ENCODE assay signal across 9 mouse cellular contexts in genomic region chr2:11173521-11173920, GRCm38 (mm10). TPM values are rescaled to one million over a fixed set of nuclear protein-coding genes. Genes with fewer than 3 reads are reported as not detected.
DNase-seq lines count a peak whose midpoint lies in the region; ATAC-seq and TF ChIP-seq lines count a peak whose summit lies in the region.
"Had no signal": no experiment of that assay in that cellular context is flagged by ENCODE, and none has a peak within 500 bp of the region (broad histone marks: within the 10 kb centered on the region; RNA-seq: fewer than 3 reads in every experiment).

No protein-coding gene starts in this region.

- no peak overlapping the region for H3K27ac ChIP-seq in kidney, embryonic 15.5 days
- no peak overlapping the region for H3K27ac ChIP-seq in embryonic facial prominence, embryonic 14.5 days (replicated peaks; ENCODE audit: low read depth, low read length)
- peak overlapping the region; percentile 33; the same call in 1 of the 2 replicates for H3K27ac ChIP-seq in hindbrain, postnatal 0 days
- H3K27ac ChIP-seq in neural tube, embryonic 14.5 days (ENCODE audit: low read depth, low read length): no peak overlapping the region; the same call in 1 of the 2 replicates

- no peak for ATAC-seq in kidney, embryonic 15.5 days (replicated peaks; ENCODE audit: low FRiP score)
- no peak for ATAC-seq in embryonic facial prominence, embryonic 14.5 days (ENCODE audit: low read depth)
- 0 out of 2 replicates have a peak, but pooled peaks have one; percentile 3 for ATAC-seq in hindbrain, postnatal 0 days
- ATAC-seq in neural tube, embryonic 14.5 days (ENCODE audit: low read depth): peak; percentile 29; the same call in 1 of the 2 replicates

- no peak for DNase-seq in kidney, adult 11 months
- DNase-seq in embryonic facial prominence, embryonic 14.5 days (ENCODE audit: low spot score): no peak
- DNase-seq in hindbrain, postnatal 0 days (ENCODE audit: low spot score): no peak
- no peak for DNase-seq in frontal cortex, adult 2 months (ENCODE audit: extremely low spot score in 1 of 2, low spot score in 1 of 2)
- no peak for DNase-seq in kidney, adult 8-10 months
- no peak for DNase-seq in frontal cortex, postnatal 14 days (ENCODE audit: low spot score in 2 of 2)
- DNase-seq: cerebellum, adult 11-12 months had no signal

- H3K4me3 ChIP-seq in kidney, embryonic 15.5 days (replicated peaks): no peak overlapping the region
- no peak overlapping the region for H3K4me3 ChIP-seq in embryonic facial prominence, embryonic 14.5 days (ENCODE audit: low read depth, low read length)
- H3K4me3 ChIP-seq in hindbrain, postnatal 0 days (ENCODE audit: low read length): peak overlapping the region; percentile 47; the same call in 1 of the 2 replicates
- peak overlapping the region; percentile 58; the same call in 1 of the 2 replicates for H3K4me3 ChIP-seq in neural tube, embryonic 14.5 days (ENCODE audit: low read depth, low read length)

- no peak for TF ChIP-seq CTCF in hindbrain, postnatal 0 days (IDR thresholded peaks at IDR 0.05; ENCODE audit: low read depth)

- H3K36me3 ChIP-seq in kidney, embryonic 15.5 days: no peaks in the 10 kb centered on the region
- H3K36me3 ChIP-seq in embryonic facial prominence, embryonic 14.5 days (ENCODE audit: control insufficient read depth, insufficient read depth, low read length): no peaks in the 10 kb centered on the region
- no peaks in the 10 kb centered on the region for H3K36me3 ChIP-seq in hindbrain, postnatal 0 days (ENCODE audit: insufficient read depth, low read length)
- H3K36me3 ChIP-seq in neural tube, embryonic 14.5 days (ENCODE audit: control insufficient read depth, insufficient read depth, low read length): no peaks in the 10 kb centered on the region

- peaks cover 16% of the 10 kb centered on the region for H3K4me1 ChIP-seq in kidney, embryonic 15.5 days
- H3K4me1 ChIP-seq in embryonic facial prominence, embryonic 14.5 days (ENCODE audit: control insufficient read depth, insufficient read depth, low read length): no peaks in the 10 kb centered on the region
- H3K4me1 ChIP-seq in hindbrain, postnatal 0 days (ENCODE audit: insufficient read depth, low read length): no peaks in the 10 kb centered on the region
- H3K4me1 ChIP-seq in neural tube, embryonic 14.5 days (ENCODE audit: control insufficient read depth, insufficient read depth, low read length): no peaks in the 10 kb centered on the region

- peaks cover 21% of the 10 kb centered on the region for H3K27me3 ChIP-seq in kidney, embryonic 15.5 days
- peaks cover 15% of the 10 kb centered on the region for H3K27me3 ChIP-seq in embryonic facial prominence, embryonic 14.5 days (replicated peaks; ENCODE audit: control insufficient read depth, insufficient read depth, low read length)
- H3K27me3 ChIP-seq in hindbrain, postnatal 0 days (ENCODE audit: insufficient read depth, low read length): no peaks in the 10 kb centered on the region
- H3K27me3 ChIP-seq in neural tube, embryonic 14.5 days (ENCODE audit: control insufficient read depth, insufficient read depth, low read length): no peaks in the 10 kb centered on the region

- WGBS in kidney, embryonic 15.5 days: 47% methylated on average over 4 of the region's 4 CpGs
- 49% methylated on average over 4 of the region's 4 CpGs for WGBS in embryonic facial prominence, embryonic 14.5 days
- 26% methylated on average over 4 of the region's 4 CpGs for WGBS in hindbrain, postnatal 0 days
- WGBS in neural tube, embryonic 14.5 days: 36% methylated on average over 4 of the region's 4 CpGs

- peak overlapping the region; percentile 85; the same call in 1 of the 2 replicates for H3K4me2 ChIP-seq in kidney, embryonic 15.5 days
- peak overlapping the region; percentile 85 for H3K4me2 ChIP-seq in embryonic facial prominence, embryonic 14.5 days (ENCODE audit: low read depth, low read length)
- peak overlapping the region; percentile 74 for H3K4me2 ChIP-seq in hindbrain, postnatal 0 days (ENCODE audit: low read depth, low read length)
- peak overlapping the region; percentile 87; the same call in 1 of the 2 replicates for H3K4me2 ChIP-seq in neural tube, embryonic 14.5 days (ENCODE audit: low read depth, low read length)

- H3K9ac ChIP-seq in kidney, embryonic 15.5 days: no peak overlapping the region
- no peak overlapping the region for H3K9ac ChIP-seq in embryonic facial prominence, embryonic 14.5 days (ENCODE audit: low read depth, low read length)
- no peak overlapping the region for H3K9ac ChIP-seq in hindbrain, postnatal 0 days (replicated peaks; ENCODE audit: low read length)
- H3K9ac ChIP-seq in neural tube, embryonic 14.5 days (replicated peaks; ENCODE audit: low read depth, low read length): no peak overlapping the region

- no peaks in the 10 kb centered on the region for H3K9me3 ChIP-seq in kidney, embryonic 15.5 days (replicated peaks)
- H3K9me3 ChIP-seq in embryonic facial prominence, embryonic 14.5 days (ENCODE audit: control insufficient read depth, low read length): no peaks in the 10 kb centered on the region
- no peaks in the 10 kb centered on the region for H3K9me3 ChIP-seq in hindbrain, postnatal 0 days (ENCODE audit: low read length)
- no peaks in the 10 kb centered on the region for H3K9me3 ChIP-seq in neural tube, embryonic 14.5 days (ENCODE audit: control insufficient read depth, low read length)

RNA-seq across cellular contexts. Expression of gene Prkcq, which starts 1.6 kb away (rescaled TPM):
- 3.4 and 4.3 TPM in 2 replicates for polyA plus RNA-seq in kidney, embryonic 15.5 days (2015; fragmentation: Nextera tagmentation; extraction: Ambion mirVana)
- polyA plus RNA-seq in embryonic facial prominence, embryonic 14.5 days (2014; fragmentation: Nextera tagmentation; extraction: Ambion mirVana): 6.8 TPM in 2 replicates
- 12.9 and 13.5 TPM in 2 replicates for total RNA-seq in hindbrain, postnatal 0 days (2014; rRNA removed)
- 14.8 and 18.1 TPM in 2 replicates for polyA plus RNA-seq in hindbrain, postnatal 0 days (2015; fragmentation: Nextera tagmentation; extraction: Ambion mirVana)
- polyA plus RNA-seq in neural tube, embryonic 14.5 days (2014; fragmentation: Nextera tagmentation; extraction: Ambion mirVana): 37.1 and 39.0 TPM in 2 replicates
- polyA plus RNA-seq in frontal cortex, adult 2 months (2012; rRNA removed): 6.9 and 7.3 TPM in 2 replicates

Comparison
In these comparisons a context has a peak if more than half of its experiments do, and no peak if none do; other contexts are left out.
1. ATAC-seq: peak in hindbrain, postnatal 0 days (single experiment) and neural tube, embryonic 14.5 days (single experiment); none in kidney, embryonic 15.5 days (single experiment) and embryonic facial prominence, embryonic 14.5 days (single experiment).
2. H3K4me3 ChIP-seq: peak in hindbrain, postnatal 0 days (single experiment) and neural tube, embryonic 14.5 days (single experiment); none in kidney, embryonic 15.5 days (single experiment) and embryonic facial prominence, embryonic 14.5 days (single experiment).
3. Peak in every context shown above with its lines, with median percentiles within 50 percentile points of each other: H3K4me2 ChIP-seq.